Mouse (Mus musculus) embryonic facial prominence, embryonic 13.5 days (tissue): ENCODE measurements around the gene Prpf6. TPM values are rescaled to one million over a fixed set of nuclear protein-coding genes. Genes with fewer than 3 reads are reported as not detected.

Source experiments
- ATAC-seq: fragments of 200-750 bp; cut with Nextera tagmentation; 2 replicates; pipeline ENCODE4 v1.8.0; 2017; ENCODE audit warnings: low read depth; ENCODE audit not compliant: insufficient number of reproducible peaks, insufficient read depth, low FRiP score, low TSS enrichment
- H3K27ac ChIP-seq: fragments of 300-500 bp; sonication (generic); 2 replicates; pipeline ENCODE4 v1.5.1; 2015; ENCODE audit warnings: moderate library complexity, mild to moderate bottlenecking, inconsistent platforms
- H3K27me3 ChIP-seq: fragments of 300-500 bp; sonication (generic); 2 replicates; pipeline ENCODE4 v1.6.1; 2015; ENCODE audit warnings: mild to moderate bottlenecking, inconsistent platforms
- H3K36me3 ChIP-seq: fragments of 300-500 bp; sonication (generic); 2 replicates; pipeline ENCODE4 v1.6.1; 2015; ENCODE audit warnings: mild to moderate bottlenecking, inconsistent platforms
- H3K4me1 ChIP-seq: fragments of 300-500 bp; sonication (generic); 2 replicates; pipeline ENCODE4 v1.6.1; 2015; ENCODE audit warnings: inconsistent platforms
- H3K4me2 ChIP-seq: fragments of 300-500 bp; sonication (generic); 2 replicates; pipeline ENCODE4 v1.6.1; 2015; ENCODE audit warnings: moderate library complexity, mild to moderate bottlenecking, inconsistent platforms
- H3K4me3 ChIP-seq: fragments of 300-500 bp; sonication (generic); 2 replicates; pipeline ENCODE4 v1.5.1; 2015; ENCODE audit warnings: mild to moderate bottlenecking, inconsistent platforms
- H3K9ac ChIP-seq: fragments of 300-500 bp; sonication (generic); 2 replicates; pipeline ENCODE4 v1.6.1; 2015; ENCODE audit warnings: mild to moderate bottlenecking, inconsistent platforms
- H3K9me3 ChIP-seq: fragments of 300-500 bp; sonication (generic); 2 replicates; pipeline ENCODE4 v1.6.1; 2016; ENCODE audit warnings: inconsistent platforms
- WGBS: fragments of 180-500 bp; shearing (Covaris S2); methylation state at CpG from one replicate; pipeline ENCODE4 v1.1.7; 2015; ENCODE audit warnings: mixed read lengths; 5-methylcytosine and 5-hydroxymethylcytosine counted together
- polyA plus RNA-seq: library from polyadenylated mRNA; unstranded; fragments of >200 nt; fragmentation: Nextera tagmentation; extraction: Ambion mirVana; gene quantifications from 2 replicates; pipeline ENCODE4 v1.2.1, GENCODE M21; 2015

Gene Prpf6
- polyA plus RNA-seq: 64.0 and 68.9 TPM in 2 replicates

GRCm38 (mm10) chr2:181591528-181592085 is at the start of gene Prpf6:
Gene Prpf6, plus strand, starts transcription at chr2:181591868.
- Histone ChIP-seq H3K36me3 (peaks cover 38% of the 10 kb centered on the region), H3K4me1 (peaks cover 18% of the 10 kb centered on the region), H3K27me3 (no peaks in the 10 kb centered on the region), H3K4me3 (peak within 1 kb of the TSS; percentile 97), H3K9ac (peak within 1 kb of the TSS; percentile 96), H3K27ac (peak within 1 kb of the TSS; percentile 84), H3K9me3 (no peaks in the 10 kb centered on the region), H3K4me2 (peak within 1 kb of the TSS; percentile 88)
- 9% methylated on average over 5 of the region's 5 CpGs for WGBS
- ATAC-seq: 0 out of 2 replicates have a peak, but pooled peaks have one; percentile 5

DNA sequence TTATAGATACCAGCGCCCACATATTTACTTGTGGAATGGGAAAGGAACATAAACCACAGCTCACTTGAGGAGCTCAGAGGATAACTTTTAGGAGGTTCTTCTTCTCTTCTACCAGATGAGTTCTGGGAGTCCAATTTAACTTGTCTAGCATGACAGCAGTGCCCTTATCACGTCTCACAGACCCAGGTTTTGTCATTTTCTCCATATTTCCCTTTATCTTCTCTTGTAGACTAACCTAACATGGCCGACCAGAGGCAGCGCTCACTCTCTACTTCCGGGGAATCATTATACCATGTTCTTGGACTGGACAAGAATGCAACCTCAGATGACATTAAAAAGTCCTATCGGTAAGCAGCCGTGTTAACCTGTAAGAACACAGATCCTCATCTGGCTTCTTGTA is 45.5 kb upstream of the Prpf6 start:
- H3K27me3 ChIP-seq: no peaks in the 10 kb centered on the region
- no peak for ATAC-seq
- H3K9me3 ChIP-seq: no peaks in the 10 kb centered on the region
- H3K4me3 ChIP-seq: no peak overlapping the region
- no peak overlapping the region for H3K4me2 ChIP-seq
- no peaks in the 10 kb centered on the region for H3K4me1 ChIP-seq
- 96% methylated on average over 7 of the region's 7 CpGs for WGBS
- peaks cover 53% of the 10 kb centered on the region for H3K36me3 ChIP-seq
- no peak overlapping the region for H3K9ac ChIP-seq
- H3K27ac ChIP-seq: no peak overlapping the region

DNA sequence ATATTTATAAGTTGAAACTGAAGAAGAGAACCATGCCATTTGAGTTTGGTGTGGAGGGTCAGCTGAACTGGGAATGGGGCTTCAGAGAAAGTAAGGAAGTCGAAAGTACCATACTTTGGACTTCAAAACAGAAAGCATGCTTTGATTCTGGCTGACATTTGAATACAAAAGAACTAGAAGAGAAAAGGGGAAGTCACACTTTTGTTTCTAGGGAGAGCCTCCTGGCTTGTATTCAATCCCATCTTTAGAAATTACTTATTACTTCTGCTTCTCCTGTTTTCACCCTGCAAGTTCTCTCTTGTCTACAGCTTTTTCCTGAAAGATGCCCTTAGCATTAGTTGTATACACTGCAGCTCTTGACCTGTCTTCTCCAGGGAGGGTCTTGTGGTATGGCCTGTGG is 43.4 kb upstream of the Prpf6 start:
- WGBS: 71% methylated on average over 1 of the region's 1 CpGs
- Histone ChIP-seq H3K9me3 (no peaks in the 10 kb centered on the region), H3K9ac (no peak overlapping the region)

GRCm38 (mm10) chr2:181548682-181549081 is 43.0 kb upstream of the Prpf6 start:
- no peak overlapping the region for H3K4me2 ChIP-seq
- ATAC-seq: no peak
- no peaks in the 10 kb centered on the region for H3K27me3 ChIP-seq
- 84% methylated on average over 5 of the region's 5 CpGs for WGBS
- no peak overlapping the region for H3K4me3 ChIP-seq
- H3K27ac ChIP-seq: no peak overlapping the region
- peaks cover 77% of the 10 kb centered on the region for H3K36me3 ChIP-seq
- no peaks in the 10 kb centered on the region for H3K9me3 ChIP-seq
- H3K4me1 ChIP-seq: no peaks in the 10 kb centered on the region
- H3K9ac ChIP-seq: no peak overlapping the region

More for the DNA sequence above, 43.4 kb upstream of the Prpf6 start:
- ATAC-seq: no peak
- no peaks in the 10 kb centered on the region for H3K27me3 ChIP-seq
- H3K4me1 ChIP-seq: no peaks in the 10 kb centered on the region
- peaks cover 73% of the 10 kb centered on the region for H3K36me3 ChIP-seq
- H3K27ac ChIP-seq: no peak overlapping the region
- H3K4me3 ChIP-seq: no peak overlapping the region
- H3K4me2 ChIP-seq: no peak overlapping the region

- H3K4me1 ChIP-seq: no peaks in the 10 kb centered on the region
- H3K9ac ChIP-seq: no peak overlapping the region
- no peak overlapping the region for H3K4me2 ChIP-seq
- peaks cover 86% of the 10 kb centered on the region for H3K36me3 ChIP-seq
- H3K27me3 ChIP-seq: no peaks in the 10 kb centered on the region
- H3K27ac ChIP-seq: no peak overlapping the region
- no peak for ATAC-seq
- no peaks in the 10 kb centered on the region for H3K9me3 ChIP-seq
- no peak overlapping the region for H3K4me3 ChIP-seq
- WGBS: 95% methylated on average over 2 of the region's 2 CpGs
Measured at GRCm38 (mm10) chr2:181550233-181550632, 41.4 kb upstream of the Prpf6 start.

GRCm38 (mm10) chr2:181553772-181554171 is 37.9 kb upstream of the Prpf6 start:
- Histone ChIP-seq H3K9ac (no peak overlapping the region), H3K9me3 (no peaks in the 10 kb centered on the region), H3K27me3 (no peaks in the 10 kb centered on the region), H3K36me3 (peaks cover 59% of the 10 kb centered on the region), H3K4me1 (no peaks in the 10 kb centered on the region), H3K27ac (no peak overlapping the region), H3K4me3 (no peak overlapping the region), H3K4me2 (no peak overlapping the region)
- ATAC-seq: no peak

- ATAC-seq: no peak
- WGBS: 80% methylated on average over 3 of the region's 3 CpGs
Measured at GRCm38 (mm10) chr2:181567338-181567737, 24.3 kb upstream of the Prpf6 start.

DNA sequence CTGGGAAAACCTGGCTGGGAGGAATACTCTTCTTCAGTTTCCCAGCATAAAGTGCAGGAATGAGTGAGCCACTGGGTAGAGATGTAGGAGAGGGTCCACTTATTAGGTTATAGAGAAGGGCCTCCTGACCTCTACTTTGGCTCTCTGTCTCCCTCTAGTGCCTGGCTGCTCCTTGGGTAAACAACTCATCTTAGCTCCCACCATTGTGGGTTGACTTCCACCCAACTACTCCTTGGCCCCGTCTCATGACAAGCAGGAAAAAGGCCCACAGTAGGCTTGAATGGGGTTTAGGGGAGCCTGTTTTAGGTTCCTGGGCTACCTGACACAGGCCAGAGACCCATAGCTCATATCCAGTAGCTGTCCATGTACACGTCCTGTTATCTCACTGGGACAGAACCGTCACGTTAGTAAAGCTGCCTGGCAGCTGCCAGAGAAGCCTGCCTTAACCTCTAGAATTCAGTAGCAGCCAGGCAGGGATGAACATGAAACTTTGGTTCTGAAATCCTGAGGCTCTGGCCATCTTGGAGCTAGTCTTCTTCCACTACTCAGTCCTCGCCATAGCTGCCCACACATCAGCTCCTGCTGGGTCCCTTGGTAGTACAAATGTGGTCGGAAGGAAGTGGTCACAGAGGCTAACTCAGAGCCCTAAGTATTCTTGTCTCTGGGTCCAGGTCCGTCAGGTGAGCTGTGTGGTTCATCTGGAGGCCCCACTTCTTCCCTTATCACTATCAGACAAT is 23.2 kb upstream of the Prpf6 start:
- Histone ChIP-seq H3K36me3 (peaks cover 14% of the 10 kb centered on the region), H3K4me2 (no peak overlapping the region), H3K4me3 (no peak overlapping the region), H3K27me3 (no peaks in the 10 kb centered on the region), H3K27ac (no peak overlapping the region), H3K4me1 (0 out of 2 replicates have a peak, but pooled peaks cover 4% of the 10 kb centered on the region), H3K9ac (no peak overlapping the region), H3K9me3 (no peaks in the 10 kb centered on the region)
- WGBS: 77% methylated on average over 7 of the region's 7 CpGs
- no peak for ATAC-seq

More at GRCm38 (mm10) chr2:181567338-181567737, 24.3 kb upstream of the Prpf6 start:
- Histone ChIP-seq H3K9ac (no peak overlapping the region), H3K27me3 (no peaks in the 10 kb centered on the region), H3K9me3 (no peaks in the 10 kb centered on the region), H3K4me2 (no peak overlapping the region), H3K4me1 (0 out of 2 replicates have a peak, but pooled peaks cover 4% of the 10 kb centered on the region), H3K4me3 (no peak overlapping the region), H3K36me3 (peaks cover 5% of the 10 kb centered on the region; the same call in 1 of the 2 replicates), H3K27ac (no peak overlapping the region)

- Histone ChIP-seq H3K27me3 (no peaks in the 10 kb centered on the region), H3K4me3 (no peak overlapping the region), H3K4me2 (no peak overlapping the region), H3K27ac (no peak overlapping the region), H3K9ac (no peak overlapping the region), H3K4me1 (0 out of 2 replicates have a peak, but pooled peaks cover 4% of the 10 kb centered on the region), H3K36me3 (peaks cover 26% of the 10 kb centered on the region), H3K9me3 (no peaks in the 10 kb centered on the region)
- no peak for ATAC-seq
- WGBS: 93% methylated on average over 10 of the region's 10 CpGs
Measured at GRCm38 (mm10) chr2:181569856-181570255, 21.8 kb upstream of the Prpf6 start.

- no peak for ATAC-seq
- 85% methylated on average over 8 of the region's 8 CpGs for WGBS
Measured at GRCm38 (mm10) chr2:181570375-181570774, 21.3 kb upstream of the Prpf6 start.

GRCm38 (mm10) chr2:181570921-181571595 is 20.6 kb upstream of the Prpf6 start:
- Histone ChIP-seq H3K9me3 (no peaks in the 10 kb centered on the region), H3K36me3 (peaks cover 30% of the 10 kb centered on the region), H3K9ac (no peak overlapping the region), H3K4me3 (no peak overlapping the region), H3K4me1 (0 out of 2 replicates have a peak, but pooled peaks cover 4% of the 10 kb centered on the region), H3K4me2 (no peak overlapping the region), H3K27ac (no peak overlapping the region), H3K27me3 (no peaks in the 10 kb centered on the region)
- ATAC-seq: no peak
- WGBS: 69% methylated on average over 6 of the region's 6 CpGs

More at GRCm38 (mm10) chr2:181570375-181570774, 21.3 kb upstream of the Prpf6 start:
- H3K9me3 ChIP-seq: no peaks in the 10 kb centered on the region
- peaks cover 30% of the 10 kb centered on the region for H3K36me3 ChIP-seq
- H3K4me1 ChIP-seq: 0 out of 2 replicates have a peak, but pooled peaks cover 4% of the 10 kb centered on the region
- H3K27me3 ChIP-seq: no peaks in the 10 kb centered on the region
- no peak overlapping the region for H3K27ac ChIP-seq
- no peak overlapping the region for H3K9ac ChIP-seq
- H3K4me2 ChIP-seq: no peak overlapping the region
- H3K4me3 ChIP-seq: no peak overlapping the region
